Mouse (Mus musculus): Measurements from ENCODE around the gene Zc3h12c. TPM values are rescaled to one million over a fixed set of nuclear protein-coding genes. Genes with fewer than 3 reads are reported as not detected.

Zc3h12c gene
- total and polyA plus RNA-seq, 3 experiments: 1.3 TPM; not detected in 1

DNA sequence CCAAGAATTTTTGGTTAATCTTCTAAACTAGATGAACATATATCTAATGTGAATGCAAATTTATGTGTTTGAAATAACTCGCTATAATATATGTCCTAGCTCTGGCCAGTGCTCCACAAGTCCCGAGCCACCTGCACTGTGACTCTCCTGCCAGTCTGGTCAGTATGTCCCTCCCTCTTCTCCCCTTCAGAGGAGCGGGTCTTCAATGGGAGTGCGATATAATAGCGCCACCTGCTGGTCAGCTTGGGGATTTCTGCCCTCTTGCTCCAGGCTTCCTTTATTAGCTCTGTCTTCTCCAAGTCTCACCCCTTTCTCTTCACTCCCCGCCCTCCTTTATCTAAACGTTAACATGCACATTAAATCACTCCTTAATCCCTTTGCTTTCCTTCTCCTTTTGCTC, 69.8 kb downstream of the Zc3h12c start:
- H3K27me3 ChIP-seq (ENCODE audit: control insufficient read depth in 1 of 2, insufficient read depth in 2 of 2, low read length in 2 of 2): no peaks in the 10 kb centered on the region
- TF ChIP-seq MAZ (IDR thresholded peaks at IDR 0.05; ENCODE audit: low read depth, low read length): no peak
- no peak for TF ChIP-seq TCF12 (IDR thresholded peaks at IDR 0.05; ENCODE audit: low read depth, low read length)
- no peak for TF ChIP-seq MXI1 (IDR thresholded peaks at IDR 0.05; ENCODE audit: low read depth, low read length)
- TF ChIP-seq RAD21 (IDR thresholded peaks at IDR 0.05; ENCODE audit: low read depth, low read length): peak; percentile 94
- TF ChIP-seq RCOR1 (IDR thresholded peaks at IDR 0.05; ENCODE audit: low read depth, low read length): no peak
- TF ChIP-seq CTCF (IDR thresholded peaks at IDR 0.05 in 2 of 3, conservative IDR thresholded peaks at IDR 0.05 in 1 of 3; ENCODE audit: control insufficient read depth in 1 of 3, insufficient read depth in 1 of 3, low read depth in 2 of 3, low read length in 3 of 3, poor library complexity in 1 of 3, severe bottlenecking in 1 of 3): peak; percentile 91 to 97 (median 92)
- TF ChIP-seq POLR2AphosphoS5 (IDR thresholded peaks at IDR 0.05; ENCODE audit: borderline replicate concordance, low read depth, low read length): no peak
- TF ChIP-seq MEF2A (IDR thresholded peaks at IDR 0.05; ENCODE audit: extremely low read depth, insufficient replicate concordance, low read depth, low read length, poor library complexity, severe bottlenecking): no peak
- TF ChIP-seq GABPA (IDR thresholded peaks at IDR 0.05; ENCODE audit: low read depth, low read length): no peak
- TF ChIP-seq NELFE (IDR thresholded peaks at IDR 0.05; ENCODE audit: low read depth, low read length): no peak
- TF ChIP-seq TAL1 (IDR thresholded peaks at IDR 0.05; ENCODE audit: low read length): no peak
- no peak for TF ChIP-seq USF1 (IDR thresholded peaks at IDR 0.05; ENCODE audit: low read depth, low read length)
- no peak for TF ChIP-seq USF2 (IDR thresholded peaks at IDR 0.05; ENCODE audit: borderline replicate concordance in 1 of 2, insufficient read depth in 1 of 2, low read depth in 1 of 2, low read length in 2 of 2)
- TF ChIP-seq KAT2A (conservative IDR thresholded peaks at IDR 0.05; ENCODE audit: low read depth, low read length): no peak
- no peak for TF ChIP-seq POLR2AphosphoS2 (IDR thresholded peaks at IDR 0.05; ENCODE audit: low read length)
- TF ChIP-seq SMC3 (IDR thresholded peaks at IDR 0.05; ENCODE audit: low read depth, low read length): peak; percentile 87
- TF ChIP-seq MAFK (IDR thresholded peaks at IDR 0.05; ENCODE audit: borderline replicate concordance, low read depth, low read length): no peak
- peak; percentile 85 for TF ChIP-seq ZC3H11A (IDR thresholded peaks at IDR 0.05; ENCODE audit: low read depth, low read length)
- no peak for TF ChIP-seq ETS1 (IDR thresholded peaks at IDR 0.05; ENCODE audit: low read depth, low read length)
- no peak for TF ChIP-seq BHLHE40 (IDR thresholded peaks at IDR 0.05; ENCODE audit: borderline replicate concordance, low read depth, low read length)
- no peak overlapping the region for H3K9ac ChIP-seq (ENCODE audit: control insufficient read depth, low read depth, low read length, poor library complexity, severe bottlenecking)
- H3K4me3 ChIP-seq (ENCODE audit: control insufficient read depth in 1 of 2, insufficient read depth in 1 of 2, low read depth in 2 of 2, low read length in 2 of 2): no peak overlapping the region
- H3K79me2 ChIP-seq (ENCODE audit: control insufficient read depth, insufficient read depth, low read length, poor library complexity): no peaks in the 10 kb centered on the region
- peak; percentile 90 for DNase-seq (ENCODE audit: low read depth, low spot score)
- no peaks in the 10 kb centered on the region for H3K9me3 ChIP-seq (replicated peaks; ENCODE audit: insufficient read depth, low read length)
- peaks cover 10 to 27% of the 10 kb centered on the region in 2 experiments for H3K4me1 ChIP-seq (ENCODE audit: control insufficient read depth in 1 of 2, insufficient read depth in 2 of 2, low read length in 2 of 2)
- H3K27ac ChIP-seq (ENCODE audit: control insufficient read depth, low read depth, low read length): no peak overlapping the region
- peaks cover 0 to 12% of the 10 kb centered on the region in 2 experiments; a peak in 2 of 4 replicates for H3K36me3 ChIP-seq (ENCODE audit: control insufficient read depth in 1 of 2, insufficient read depth in 2 of 2, low read length in 2 of 2)

DNA sequence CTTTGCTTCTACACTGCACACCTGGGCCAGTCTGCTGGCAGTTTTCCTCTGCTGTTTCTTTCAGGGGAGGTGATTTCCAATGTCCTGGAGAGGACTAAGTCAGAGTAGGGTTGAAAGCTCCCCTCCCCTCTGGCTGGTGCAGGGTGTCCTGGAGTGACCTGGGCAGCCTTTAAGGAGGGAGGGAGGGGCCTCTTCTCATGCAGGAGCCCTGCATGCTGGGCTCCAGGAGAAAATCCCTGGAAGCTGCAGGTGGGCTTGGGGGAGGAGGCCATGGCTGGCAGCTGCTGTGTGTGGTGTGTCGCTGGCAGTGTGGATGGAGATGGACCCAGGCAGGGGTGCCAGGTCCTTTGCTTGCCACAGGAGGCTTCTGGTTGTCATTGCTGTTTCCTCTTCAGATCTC, 71.0 kb downstream of the Zc3h12c start:
- Histone ChIP-seq H3K27ac (ENCODE audit: control insufficient read depth, low read depth, low read length) (no peak overlapping the region), H3K4me3 (ENCODE audit: control insufficient read depth in 1 of 2, insufficient read depth in 1 of 2, low read depth in 2 of 2, low read length in 2 of 2) (no peak overlapping the region), H3K27me3 (ENCODE audit: control insufficient read depth in 1 of 2, insufficient read depth in 2 of 2, low read length in 2 of 2) (no peaks in the 10 kb centered on the region), H3K79me2 (ENCODE audit: control insufficient read depth, insufficient read depth, low read length, poor library complexity) (no peaks in the 10 kb centered on the region), H3K9ac (ENCODE audit: control insufficient read depth, low read depth, low read length, poor library complexity, severe bottlenecking) (no peak overlapping the region), H3K9me3 (replicated peaks; ENCODE audit: insufficient read depth, low read length) (no peaks in the 10 kb centered on the region), H3K36me3 (ENCODE audit: control insufficient read depth in 1 of 2, insufficient read depth in 2 of 2, low read length in 2 of 2) (peaks cover 0 to 12% of the 10 kb centered on the region in 2 experiments; a peak in 2 of 4 replicates), H3K4me1 (ENCODE audit: control insufficient read depth in 1 of 2, insufficient read depth in 2 of 2, low read length in 2 of 2) (peaks cover 14 to 25% of the 10 kb centered on the region in 2 experiments)
- no peak for DNase-seq (ENCODE audit: low read depth, low spot score)
- TF ChIP-seq CHD1 (IDR thresholded peaks at IDR 0.05; ENCODE audit: low read depth, low read length): no peak
- no peak for TF ChIP-seq TCF12 (IDR thresholded peaks at IDR 0.05; ENCODE audit: low read depth, low read length)
- no peak for TF ChIP-seq HCFC1 (IDR thresholded peaks at IDR 0.05; ENCODE audit: low read depth, low read length)
- TF ChIP-seq TAL1 (IDR thresholded peaks at IDR 0.05; ENCODE audit: low read length): no peak
- no peak for TF ChIP-seq SIN3A (IDR thresholded peaks at IDR 0.05; ENCODE audit: low read length)

Measured in MEL (cell line).